Mouse (Mus musculus) forebrain, embryonic 10.5 days (tissue): ENCODE measurements at regions not wholly inside any gene's neighbourhood (a gene's known extent, or its start where the extent isn't known, plus 50 kb on each side); places are given as distances from the start of the nearest gene placed in this dataset.
"Not testable (repeated sequence)": the region's sequence is repeated elsewhere in the genome, so short reads cannot be mapped to it uniquely, and the experiment has no call there.

Experiments
- DNase-seq: peaks from one replicate; pipeline ENCODE4 v3.0.0-alpha.2; 2017; ENCODE audit warnings: low spot score; ENCODE audit errors: extremely low spot score
- H3K27ac ChIP-seq: fragments of 300-500 bp; sonication (generic); 2 replicates; pipeline ENCODE4 v1.5.1; 2016; ENCODE audit warnings: mild to moderate bottlenecking
- H3K27me3 ChIP-seq: fragments of 300-500 bp; sonication (generic); 2 replicates; pipeline ENCODE4 v1.6.1; 2016; ENCODE audit warnings: mild to moderate bottlenecking; ENCODE audit not compliant: poor library complexity, severe bottlenecking
- H3K36me3 ChIP-seq: fragments of 300-500 bp; sonication (generic); replicated peaks from 2 replicates; pipeline ENCODE4 v1.6.1; 2016; ENCODE audit warnings: mild to moderate bottlenecking, moderate library complexity
- H3K4me1 ChIP-seq: fragments of 300-500 bp; sonication (generic); 2 replicates; pipeline ENCODE4 v1.6.1; 2016
- H3K4me3 ChIP-seq: fragments of 300-500 bp; sonication (generic); 2 replicates; pipeline ENCODE4 v1.5.1; 2016; ENCODE audit warnings: mild to moderate bottlenecking, moderate library complexity
- H3K9me3 ChIP-seq: fragments of 300-500 bp; sonication (generic); 2 replicates; pipeline ENCODE4 v1.6.1; 2016; ENCODE audit warnings: mild to moderate bottlenecking, moderate library complexity
- WGBS: fragments of 180-500 bp; shearing (Covaris S2); methylation state at CpG from one replicate; pipeline ENCODE4 v1.1.7; 2016; 5-methylcytosine and 5-hydroxymethylcytosine counted together

DNA sequence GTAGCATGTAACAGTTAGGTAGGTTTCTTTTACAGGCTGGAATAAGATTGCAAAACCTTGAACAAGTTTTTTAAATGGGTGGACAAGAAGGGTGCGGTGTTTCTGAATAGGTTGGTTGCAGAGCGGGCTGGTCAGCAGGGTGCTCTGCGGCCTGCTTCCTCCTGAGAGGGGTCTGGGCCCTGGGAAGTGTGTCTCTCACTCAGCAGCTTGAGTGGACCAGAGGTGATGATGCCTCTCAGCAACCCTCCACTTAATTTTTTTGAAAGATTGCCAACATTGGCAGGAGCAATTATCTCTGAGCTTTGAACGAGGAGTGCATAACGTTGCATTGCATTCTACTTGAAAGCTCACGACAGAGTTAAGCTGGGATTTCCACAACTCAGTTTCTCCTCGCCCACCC, 108.3 kb upstream of the Lnx1 start:
- Histone ChIP-seq H3K4me3 (no peak overlapping the region), H3K4me1 (peaks cover 5% of the 10 kb centered on the region), H3K27ac (no peak overlapping the region), H3K36me3 (no peaks in the 10 kb centered on the region), H3K9me3 (no peaks in the 10 kb centered on the region), H3K27me3 (peaks cover 9% of the 10 kb centered on the region; the same call in 1 of the 2 replicates)
- WGBS: 84% methylated on average over 7 of the region's 7 CpGs
- no peak for DNase-seq

DNA sequence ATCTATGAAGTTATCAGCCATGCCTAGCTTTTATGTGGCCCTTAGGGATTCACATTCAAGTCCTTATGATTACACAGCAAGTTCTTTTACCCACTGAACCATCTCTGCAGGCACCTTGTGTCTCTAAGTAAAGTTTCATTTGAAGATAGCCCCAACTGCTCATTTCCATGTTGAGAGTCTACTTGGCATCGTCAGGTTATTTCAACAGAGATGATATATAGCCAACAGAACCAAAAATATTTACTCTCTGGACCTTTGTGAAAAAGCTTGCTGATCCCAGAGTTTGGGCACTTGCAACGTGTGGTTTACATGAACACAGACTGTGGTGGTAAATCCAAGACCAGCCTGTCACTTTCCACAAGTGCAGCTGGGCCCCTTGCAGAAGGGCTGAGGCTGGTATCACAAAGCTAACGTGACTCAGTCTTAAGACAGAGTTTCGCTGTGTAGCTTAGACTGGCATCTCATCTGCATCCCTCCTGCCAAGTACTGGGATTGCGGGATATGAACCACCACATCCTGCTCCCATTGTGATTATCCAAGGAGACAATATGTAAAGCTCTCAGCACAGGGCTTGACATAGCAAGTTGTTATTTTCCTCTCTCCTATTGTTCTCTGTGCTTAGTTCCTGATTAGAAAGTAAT, 105.0 kb upstream of the Lnx1 start:
- Histone ChIP-seq H3K27me3 (no peaks in the 10 kb centered on the region), H3K9me3 (no peaks in the 10 kb centered on the region), H3K27ac (no peak overlapping the region), H3K4me1 (no peaks in the 10 kb centered on the region), H3K4me3 (no peak overlapping the region), H3K36me3 (no peaks in the 10 kb centered on the region)
- WGBS: 82% methylated on average over 5 of the region's 5 CpGs
- no peak for DNase-seq

DNA sequence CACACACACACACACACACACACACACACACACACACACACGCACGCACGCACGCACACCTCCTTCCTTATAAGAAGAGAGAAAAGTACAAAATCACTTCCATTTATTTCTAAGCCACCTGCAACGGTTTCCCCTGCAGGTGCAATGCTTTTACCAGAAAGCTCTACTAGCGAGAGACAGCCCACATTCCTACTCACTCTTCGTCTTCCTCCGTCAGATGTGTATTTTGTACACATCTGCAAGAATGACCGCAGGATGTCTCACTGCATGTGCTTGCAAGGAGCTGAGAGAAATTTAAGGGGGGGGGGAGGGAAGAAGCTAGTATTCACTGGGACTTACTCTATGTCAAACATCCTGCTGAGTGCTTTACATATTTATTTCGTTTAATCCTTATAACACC, 99.2 kb upstream of the Lnx1 start:
- H3K9me3 ChIP-seq: no peaks in the 10 kb centered on the region
- peaks cover 5% of the 10 kb centered on the region for H3K4me1 ChIP-seq
- no peak overlapping the region for H3K27ac ChIP-seq
- no peaks in the 10 kb centered on the region for H3K36me3 ChIP-seq
- 82% methylated on average over 10 of the region's 10 CpGs for WGBS
- no peak overlapping the region for H3K4me3 ChIP-seq
- DNase-seq: no peak
- peaks cover 12% of the 10 kb centered on the region for H3K27me3 ChIP-seq

- Histone ChIP-seq H3K27me3 (peaks cover 16% of the 10 kb centered on the region), H3K4me1 (peaks cover 11% of the 10 kb centered on the region), H3K27ac (no peak overlapping the region), H3K9me3 (no peaks in the 10 kb centered on the region), H3K36me3 (no peaks in the 10 kb centered on the region), H3K4me3 (no peak overlapping the region)
- no peak for DNase-seq
- WGBS: 87% methylated on average over 9 of the region's 9 CpGs
Observed at GRCm38 (mm10) chr5:74800351-74800750, 97.6 kb upstream of the Lnx1 start.

GRCm38 (mm10) chr5:74796421-74797067, 93.8 kb upstream of the Lnx1 start:
- Histone ChIP-seq H3K27ac (no peak overlapping the region; the same call in 1 of the 2 replicates), H3K4me3 (no peak overlapping the region), H3K9me3 (no peaks in the 10 kb centered on the region), H3K4me1 (peaks cover 23% of the 10 kb centered on the region), H3K36me3 (no peaks in the 10 kb centered on the region), H3K27me3 (peaks cover 36% of the 10 kb centered on the region)
- peak; percentile 72 for DNase-seq
- WGBS: 46% methylated on average over 8 of the region's 8 CpGs

- Histone ChIP-seq H3K4me3 (no peak overlapping the region), H3K36me3 (no peaks in the 10 kb centered on the region), H3K27ac (no peak overlapping the region), H3K27me3 (peaks cover 36% of the 10 kb centered on the region), H3K9me3 (no peaks in the 10 kb centered on the region), H3K4me1 (peaks cover 23% of the 10 kb centered on the region)
- DNase-seq: no peak
- 89% methylated on average over 4 of the region's 4 CpGs for WGBS
Observed at GRCm38 (mm10) chr5:74794726-74795125, 92.0 kb upstream of the Lnx1 start.

GRCm38 (mm10) chr5:74793431-74793830, 90.7 kb upstream of the Lnx1 start:
- Histone ChIP-seq H3K27ac (no peak overlapping the region), H3K4me3 (no peak overlapping the region), H3K36me3 (no peaks in the 10 kb centered on the region), H3K9me3 (no peaks in the 10 kb centered on the region), H3K27me3 (peaks cover 36% of the 10 kb centered on the region), H3K4me1 (peaks cover 23% of the 10 kb centered on the region)
- WGBS: 79% methylated on average over 4 of the region's 4 CpGs
- no peak for DNase-seq

- Histone ChIP-seq H3K4me1 (peaks cover 23% of the 10 kb centered on the region), H3K9me3 (no peaks in the 10 kb centered on the region), H3K27me3 (peaks cover 36% of the 10 kb centered on the region), H3K27ac (peak overlapping the region; percentile 74), H3K4me3 (no peak overlapping the region), H3K36me3 (no peaks in the 10 kb centered on the region)
- 34% methylated on average over 8 of the region's 8 CpGs for WGBS
- no peak for DNase-seq
Observed at GRCm38 (mm10) chr5:74792936-74793335, 90.2 kb upstream of the Lnx1 start.

- Histone ChIP-seq H3K27ac (peak overlapping the region; percentile 74), H3K9me3 (no peaks in the 10 kb centered on the region), H3K27me3 (peaks cover 36% of the 10 kb centered on the region), H3K36me3 (no peaks in the 10 kb centered on the region), H3K4me3 (peak overlapping the region; percentile 32; the same call in 1 of the 2 replicates), H3K4me1 (peaks cover 23% of the 10 kb centered on the region)
- whole genome bisulfite sequencing: 4% methylated on average over 7 of the region's 7 CpGs
- DNase-seq: peak; percentile 53
Observed at GRCm38 (mm10) chr5:74792301-74792700, 89.6 kb upstream of the Lnx1 start.

- H3K36me3 ChIP-seq, H3K27ac ChIP-seq, H3K9me3 ChIP-seq, DNase-seq, H3K4me3 ChIP-seq: not testable (repeated sequence)
- Histone ChIP-seq H3K4me1 (peaks cover 16% of the 10 kb centered on the region), H3K27me3 (peaks cover 29% of the 10 kb centered on the region)
- WGBS: 93% methylated on average over 4 of the region's 4 CpGs
Observed at GRCm38 (mm10) chr5:74790501-74790900, 87.8 kb upstream of the Lnx1 start.

DNA sequence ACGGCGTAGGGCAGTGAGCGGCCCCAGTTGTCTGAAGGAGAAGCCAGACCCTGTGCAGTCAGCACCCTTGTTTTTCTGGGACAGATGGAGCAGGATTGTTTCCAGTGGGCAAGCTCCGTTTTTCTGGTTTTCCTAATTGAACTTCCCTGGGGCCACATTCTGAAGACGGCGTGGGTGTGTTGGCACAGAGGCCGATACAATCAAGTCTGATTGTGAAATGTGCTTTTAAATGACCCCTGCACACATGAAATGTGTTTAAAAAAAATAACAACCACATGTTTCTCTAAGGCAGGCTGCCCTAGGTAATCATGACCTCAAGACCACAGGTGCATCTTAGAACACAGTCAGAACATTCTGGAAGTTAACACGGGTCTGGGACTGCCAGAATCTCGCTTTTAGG, 81.2 kb upstream of the Lnx1 start:
- Histone ChIP-seq H3K27ac (no peak overlapping the region), H3K27me3 (peaks cover 5% of the 10 kb centered on the region; the same call in 1 of the 2 replicates), H3K4me1 (peaks cover 14% of the 10 kb centered on the region), H3K36me3 (no peaks in the 10 kb centered on the region), H3K4me3 (no peak overlapping the region), H3K9me3 (no peaks in the 10 kb centered on the region)
- no peak for DNase-seq
- WGBS: 71% methylated on average over 9 of the region's 9 CpGs

DNA sequence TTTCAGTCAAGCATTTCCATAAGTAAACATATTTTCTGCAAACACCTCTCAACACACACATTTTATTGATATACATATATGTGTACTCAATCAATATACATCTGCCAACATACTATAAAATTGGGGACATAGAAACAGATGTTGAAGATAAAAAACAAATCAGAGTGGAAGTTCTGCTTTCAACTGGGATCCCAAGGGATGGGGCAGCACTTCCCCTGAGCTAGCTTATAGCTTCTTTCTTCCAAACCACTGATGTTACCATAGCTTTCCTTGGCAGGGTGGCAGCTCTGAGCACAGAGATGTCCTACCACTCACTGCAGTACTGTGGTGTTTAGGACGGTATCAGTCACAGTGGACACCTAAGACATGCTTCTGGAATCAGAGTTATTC, 75.4 kb upstream of the Lnx1 start:
- Histone ChIP-seq H3K36me3 (no peaks in the 10 kb centered on the region), H3K9me3 (no peaks in the 10 kb centered on the region), H3K27me3 (peaks cover 5% of the 10 kb centered on the region; the same call in 1 of the 2 replicates), H3K27ac (no peak overlapping the region), H3K4me3 (no peak overlapping the region), H3K4me1 (peaks cover 11% of the 10 kb centered on the region)
- WGBS: 86% methylated on average over 1 of the region's 1 CpGs
- no peak for DNase-seq

- H3K27me3 ChIP-seq: peaks cover 5% of the 10 kb centered on the region; the same call in 1 of the 2 replicates
- H3K27ac ChIP-seq: no peak overlapping the region
- H3K4me3 ChIP-seq: no peak overlapping the region
- H3K9me3 ChIP-seq: no peaks in the 10 kb centered on the region
- WGBS: 90% methylated on average over 10 of the region's 10 CpGs
- H3K36me3 ChIP-seq: no peaks in the 10 kb centered on the region
- H3K4me1 ChIP-seq: peaks cover 6% of the 10 kb centered on the region
- no peak for DNase-seq
Observed at GRCm38 (mm10) chr5:74777381-74778075, 74.8 kb upstream of the Lnx1 start.
